Mouse (Mus musculus) midbrain, embryonic 14.5 days (tissue): ENCODE results near the gene Ccdc162. TPM values are rescaled to one million over a fixed set of nuclear protein-coding genes. Genes with fewer than 3 reads are reported as not detected.

Source experiments
- ATAC-seq: fragments of 200-750 bp; cut with Nextera tagmentation; 2 replicates; pipeline ENCODE4 v1.8.0; 2017; ENCODE audit warnings: moderate number of reproducible peaks, moderate library complexity; ENCODE audit not compliant: low FRiP score, low TSS enrichment
- DNase-seq: peaks from one replicate; pipeline ENCODE4 v3.0.0-alpha.2; 2015
- H3K27ac ChIP-seq: fragments of 300-500 bp; sonication (generic); replicated peaks from 2 replicates; pipeline ENCODE4 v1.5.1; 2014; ENCODE audit warnings: mild to moderate bottlenecking, low read depth, low read length, moderate library complexity
- H3K27me3 ChIP-seq: fragments of 300-500 bp; sonication (generic); 2 replicates; pipeline ENCODE4 v1.6.1; 2014; ENCODE audit warnings: low read length, control low read depth, mixed read lengths; ENCODE audit not compliant: control insufficient read depth, insufficient read depth
- H3K36me3 ChIP-seq: fragments of 300-500 bp; sonication (generic); 2 replicates; pipeline ENCODE4 v1.6.1; 2014; ENCODE audit warnings: low read length, control low read depth; ENCODE audit not compliant: control insufficient read depth, insufficient read depth
- H3K4me1 ChIP-seq: fragments of 300-500 bp; sonication (generic); 2 replicates; pipeline ENCODE4 v1.6.1; 2014; ENCODE audit warnings: mild to moderate bottlenecking, antibody characterized with exemption, low read length, control low read depth; ENCODE audit not compliant: control insufficient read depth, insufficient read depth
- H3K4me2 ChIP-seq: fragments of 300-500 bp; sonication (generic); 2 replicates; pipeline ENCODE4 v1.6.1; 2014; ENCODE audit warnings: mild to moderate bottlenecking, low read length, moderate library complexity
- H3K4me3 ChIP-seq: fragments of 300-500 bp; sonication (generic); replicated peaks from 2 replicates; pipeline ENCODE4 v1.5.1; 2014; ENCODE audit warnings: low read depth, low read length
- H3K9ac ChIP-seq: fragments of 300-500 bp; sonication (generic); replicated peaks from 2 replicates; pipeline ENCODE4 v1.6.1; 2014; ENCODE audit warnings: mild to moderate bottlenecking, low read length, moderate library complexity
- H3K9me3 ChIP-seq: fragments of 300-500 bp; sonication (generic); 2 replicates; pipeline ENCODE4 v1.6.1; 2016; ENCODE audit warnings: low read length, control low read depth, mixed read lengths; ENCODE audit not compliant: control insufficient read depth
- WGBS: fragments of 180-500 bp; shearing (Covaris S2); extraction: QIAGEN DNeasy Blood & Tissue Kit; methylation state at CpG from one replicate; pipeline ENCODE4 v1.1.7; 2014; 5-methylcytosine and 5-hydroxymethylcytosine counted together
- polyA plus RNA-seq: library from polyadenylated mRNA; unstranded; fragments of >200 nt; fragmentation: Nextera tagmentation; extraction: Ambion mirVana; gene quantifications from 2 replicates; pipeline ENCODE4 v1.2.1, GENCODE M21; 2014

Gene Ccdc162
- polyA plus RNA-seq, 1 experiment from 2014 or later = 0.26 TPM

DNA sequence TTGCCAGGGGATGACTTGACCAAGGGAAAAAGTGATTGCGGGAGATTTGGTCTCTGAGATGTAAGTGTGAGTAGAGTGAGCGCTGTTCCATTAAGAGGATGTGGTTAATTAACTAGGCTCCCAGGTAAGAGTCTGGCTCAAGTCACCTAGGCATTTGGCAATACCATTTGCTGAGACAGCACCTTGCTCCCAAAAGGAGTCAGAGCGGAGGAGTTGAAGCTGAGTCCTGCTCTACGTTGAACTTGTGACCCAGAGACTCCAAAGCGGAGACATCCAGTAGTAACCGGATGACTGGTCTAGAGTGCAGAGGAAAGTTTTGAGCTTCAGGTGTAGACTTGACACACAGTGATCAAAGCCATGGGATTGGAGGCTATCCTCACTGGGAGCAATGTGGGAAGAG is 174.4 kb downstream of the Ccdc162 start:
- ATAC-seq = no peak
- 97% methylated on average over 6 of the region's 6 CpGs for WGBS
- no peak for DNase-seq
- H3K4me3 ChIP-seq = no peak overlapping the region
- 0 out of 2 replicates have a peak, but pooled peaks cover 4% of the 10 kb centered on the region for H3K27me3 ChIP-seq
- H3K4me1 ChIP-seq = peaks cover 7% of the 10 kb centered on the region; the same call in 1 of the 2 replicates
- H3K4me2 ChIP-seq = no peak overlapping the region
- no peaks in the 10 kb centered on the region for H3K9me3 ChIP-seq
- H3K27ac ChIP-seq = no peak overlapping the region
- no peaks in the 10 kb centered on the region for H3K36me3 ChIP-seq
- H3K9ac ChIP-seq = no peak overlapping the region

DNA sequence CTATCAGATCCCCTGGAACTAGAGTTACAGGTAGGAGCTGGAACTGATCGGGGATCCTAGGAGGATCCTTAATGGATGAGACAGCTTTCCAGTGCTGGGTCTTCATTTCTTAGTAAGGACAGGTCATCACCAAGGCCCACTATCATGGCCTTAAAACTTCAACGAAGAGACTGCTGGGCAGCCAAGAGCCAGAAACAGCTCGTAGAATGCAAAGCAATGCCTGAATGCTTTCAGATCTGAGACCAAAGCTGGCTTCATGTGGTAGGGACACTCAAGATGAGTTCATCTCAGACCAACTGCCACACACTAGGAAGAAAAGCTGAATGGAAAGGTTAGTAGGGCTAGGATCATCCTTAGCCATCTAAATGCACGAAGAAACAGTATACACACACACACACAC is 177.4 kb downstream of the Ccdc162 start:
- 97% methylated on average over 4 of the region's 4 CpGs for WGBS

GRCm38 (mm10) chr10:41537983-41538330 is 178.5 kb downstream of the Ccdc162 start:
- Histone ChIP-seq H3K27ac (no peak overlapping the region), H3K9me3 (0 out of 2 replicates have a peak, but pooled peaks cover 2% of the 10 kb centered on the region), H3K36me3 (peaks cover 17% of the 10 kb centered on the region), H3K9ac (no peak overlapping the region), H3K4me3 (no peak overlapping the region), H3K4me1 (no peaks in the 10 kb centered on the region), H3K27me3 (0 out of 2 replicates have a peak, but pooled peaks cover 4% of the 10 kb centered on the region), H3K4me2 (no peak overlapping the region)
- no peak for ATAC-seq
- DNase-seq = no peak
- 86% methylated on average over 3 of the region's 3 CpGs for WGBS

More for the DNA sequence above, 177.4 kb downstream of the Ccdc162 start:
- Histone ChIP-seq H3K4me1 (peaks cover under 1% of the 10 kb centered on the region; the same call in 1 of the 2 replicates), H3K36me3 (peaks cover 17% of the 10 kb centered on the region), H3K4me3 (no peak overlapping the region), H3K27ac (no peak overlapping the region), H3K27me3 (0 out of 2 replicates have a peak, but pooled peaks cover 4% of the 10 kb centered on the region), H3K9me3 (0 out of 2 replicates have a peak, but pooled peaks cover 2% of the 10 kb centered on the region), H3K9ac (no peak overlapping the region), H3K4me2 (no peak overlapping the region)
- ATAC-seq (no peak), DNase-seq (no peak)

DNA sequence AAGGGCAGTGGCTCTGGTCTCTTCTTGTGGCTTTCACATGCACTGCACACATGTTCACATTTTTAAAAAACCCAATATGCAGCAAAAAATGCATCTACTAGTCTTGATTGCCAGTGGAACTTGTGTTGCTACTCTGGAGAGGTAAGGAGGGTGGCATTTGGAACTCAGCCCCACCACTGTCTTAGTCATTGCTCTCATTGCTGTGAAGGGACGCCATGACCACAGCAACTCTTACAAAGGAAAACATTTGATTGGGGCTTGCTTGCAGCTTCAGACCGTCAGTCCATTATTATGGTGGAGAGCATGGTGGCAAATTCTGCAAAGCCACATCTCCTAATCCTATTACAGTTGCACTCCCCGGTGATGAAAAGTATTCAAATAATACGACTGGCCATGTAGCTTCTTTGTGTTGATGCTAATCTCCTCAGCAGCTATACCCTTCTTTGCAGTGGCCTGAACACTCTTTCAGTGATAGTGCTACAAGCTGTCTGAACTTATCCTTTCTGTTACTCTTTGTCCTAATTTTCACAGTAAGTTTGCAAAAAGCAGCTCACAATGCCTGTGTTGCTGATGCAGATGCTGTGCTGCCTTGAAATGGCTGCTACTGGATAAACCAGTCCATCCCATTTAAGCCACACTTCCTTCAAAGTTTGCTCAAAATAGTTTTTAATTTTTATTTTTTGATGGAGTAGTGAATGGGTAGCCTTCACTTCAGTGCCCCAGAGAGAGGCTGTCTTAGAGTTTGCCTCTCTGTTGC is 179.0 kb downstream of the Ccdc162 start:
- Histone ChIP-seq H3K4me3 (no peak overlapping the region), H3K27me3 (no peaks in the 10 kb centered on the region), H3K9me3 (0 out of 2 replicates have a peak, but pooled peaks cover 2% of the 10 kb centered on the region), H3K4me1 (no peaks in the 10 kb centered on the region), H3K27ac (no peak overlapping the region), H3K4me2 (no peak overlapping the region), H3K36me3 (peaks cover 22% of the 10 kb centered on the region), H3K9ac (no peak overlapping the region)
- no peak for ATAC-seq
- DNase-seq = peak; percentile 30
- WGBS = 19% methylated on average over 4 of the region's 4 CpGs

DNA sequence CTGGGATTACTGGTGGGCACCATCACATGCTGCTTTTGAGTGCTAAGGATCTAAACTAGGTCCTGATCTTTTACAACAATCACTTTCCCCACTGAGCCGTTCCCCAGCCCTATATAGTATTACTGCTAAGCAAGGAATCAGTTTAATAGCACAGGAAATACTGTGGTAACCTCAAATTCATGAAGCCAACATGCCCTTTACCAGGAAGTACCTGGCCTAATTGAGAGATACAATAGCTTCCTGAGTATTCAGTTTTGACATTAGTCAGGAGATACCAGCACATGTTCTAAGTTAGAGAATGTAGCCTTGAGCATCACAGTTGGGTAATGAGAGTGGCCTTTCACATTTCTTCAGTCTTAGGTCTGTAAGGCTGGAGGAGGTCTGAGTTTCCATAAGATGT is 179.7 kb downstream of the Ccdc162 start:
- Histone ChIP-seq H3K27me3 (no peaks in the 10 kb centered on the region), H3K4me2 (no peak overlapping the region), H3K9me3 (0 out of 2 replicates have a peak, but pooled peaks cover 2% of the 10 kb centered on the region), H3K27ac (no peak overlapping the region), H3K36me3 (peaks cover 24% of the 10 kb centered on the region), H3K9ac (no peak overlapping the region), H3K4me1 (no peaks in the 10 kb centered on the region), H3K4me3 (no peak overlapping the region)
- no peak for ATAC-seq
- WGBS = 95% methylated on average over 1 of the region's 1 CpGs
- DNase-seq = no peak

- no peaks in the 10 kb centered on the region for H3K27me3 ChIP-seq
- H3K9me3 ChIP-seq = 0 out of 2 replicates have a peak, but pooled peaks cover 2% of the 10 kb centered on the region
- no peak overlapping the region for H3K4me2 ChIP-seq
- no peaks in the 10 kb centered on the region for H3K4me1 ChIP-seq
- no peak overlapping the region for H3K4me3 ChIP-seq
- DNase-seq (no peak), ATAC-seq (no peak)
- H3K36me3 ChIP-seq = peaks cover 30% of the 10 kb centered on the region
- no peak overlapping the region for H3K27ac ChIP-seq
- WGBS = 96% methylated on average over 2 of the region's 2 CpGs
- no peak overlapping the region for H3K9ac ChIP-seq
Measured at GRCm38 (mm10) chr10:41535991-41536390, 180.4 kb downstream of the Ccdc162 start.

DNA sequence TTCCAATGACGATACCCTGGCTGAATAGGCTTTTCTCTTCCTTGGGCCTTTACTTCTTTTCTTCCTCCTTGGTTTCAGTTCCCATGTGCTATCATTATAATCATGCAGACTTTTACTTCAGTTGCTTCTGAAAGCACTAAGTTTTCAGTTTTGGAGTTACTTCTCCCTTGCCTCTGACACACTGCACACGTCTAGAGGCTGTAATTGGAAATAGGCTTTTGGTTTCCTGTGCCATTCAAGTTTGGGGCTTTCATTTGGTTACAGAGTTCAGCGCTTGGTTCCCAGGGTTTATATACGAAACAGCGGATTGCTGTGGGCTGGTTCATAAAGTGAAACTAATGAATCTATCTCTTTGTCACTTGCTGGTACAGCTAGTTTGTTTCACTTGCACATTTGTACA is 186.5 kb downstream of the Ccdc162 start:
- H3K27ac ChIP-seq = no peak overlapping the region
- ATAC-seq (no peak), DNase-seq (no peak)
- peaks cover 48% of the 10 kb centered on the region for H3K36me3 ChIP-seq
- H3K4me3 ChIP-seq = no peak overlapping the region
- no peak overlapping the region for H3K4me2 ChIP-seq
- WGBS = 92% methylated on average over 5 of the region's 5 CpGs
- no peaks in the 10 kb centered on the region for H3K27me3 ChIP-seq
- H3K9me3 ChIP-seq = 0 out of 2 replicates have a peak, but pooled peaks cover 2% of the 10 kb centered on the region
- H3K9ac ChIP-seq = no peak overlapping the region
- no peaks in the 10 kb centered on the region for H3K4me1 ChIP-seq

DNA sequence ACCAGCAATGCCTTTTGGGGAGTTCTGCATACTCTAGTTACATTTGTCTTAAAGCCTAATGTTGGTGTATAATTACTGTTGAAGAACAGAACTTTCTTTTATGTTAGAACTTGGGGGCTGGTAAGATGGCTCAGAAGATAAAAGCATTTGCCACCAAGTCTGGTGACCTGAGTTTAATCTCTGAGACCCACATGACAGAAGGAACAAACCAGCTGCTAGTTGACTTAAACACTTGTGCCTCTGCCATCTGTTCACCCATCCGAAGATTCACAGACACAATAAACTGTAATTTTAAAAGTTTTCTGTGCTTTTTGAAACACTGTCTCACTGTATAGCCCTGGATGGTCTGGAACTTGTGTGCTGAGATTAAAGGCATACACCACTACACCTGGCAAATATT is 190.7 kb downstream of the Ccdc162 start:
- H3K4me2 ChIP-seq = no peak overlapping the region
- H3K9me3 ChIP-seq = no peaks in the 10 kb centered on the region
- no peaks in the 10 kb centered on the region for H3K27me3 ChIP-seq
- ATAC-seq (no peak), DNase-seq (no peak)
- no peak overlapping the region for H3K9ac ChIP-seq
- 76% methylated on average over 1 of the region's 1 CpGs for WGBS
- H3K4me3 ChIP-seq = no peak overlapping the region
- no peak overlapping the region for H3K27ac ChIP-seq
- peaks cover 25% of the 10 kb centered on the region for H3K4me1 ChIP-seq
- peaks cover 31% of the 10 kb centered on the region for H3K36me3 ChIP-seq

GRCm38 (mm10) chr10:41523386-41523785 is 193.0 kb downstream of the Ccdc162 start:
- Histone ChIP-seq H3K27ac (no peak overlapping the region), H3K9me3 (no peaks in the 10 kb centered on the region), H3K27me3 (no peaks in the 10 kb centered on the region), H3K9ac (no peak overlapping the region), H3K4me1 (peaks cover 27% of the 10 kb centered on the region), H3K36me3 (peaks cover 15% of the 10 kb centered on the region), H3K4me2 (no peak overlapping the region), H3K4me3 (no peak overlapping the region)
- ATAC-seq (no peak), DNase-seq (no peak)
- 91% methylated on average over 3 of the region's 3 CpGs for WGBS
